Mouse (Mus musculus) liver, adult 2 months (tissue): ENCODE data around the gene Creb3l1.

ENCODE experiments used
- CTCF ChIP-seq: fragments of 200-500 bp; IDR thresholded peaks from 2 replicates; pipeline ENCODE4 v1.5.1; 2011; ENCODE audit warnings: low read depth, low read length, control low read depth
- POLR2A ChIP-seq: fragments of 200-500 bp; IDR thresholded peaks from 2 replicates; pipeline ENCODE4 v1.6.1; 2011; ENCODE audit warnings: low read length, control low read depth; ENCODE audit not compliant: insufficient read depth; ENCODE audit errors: extremely low read depth

DNA sequence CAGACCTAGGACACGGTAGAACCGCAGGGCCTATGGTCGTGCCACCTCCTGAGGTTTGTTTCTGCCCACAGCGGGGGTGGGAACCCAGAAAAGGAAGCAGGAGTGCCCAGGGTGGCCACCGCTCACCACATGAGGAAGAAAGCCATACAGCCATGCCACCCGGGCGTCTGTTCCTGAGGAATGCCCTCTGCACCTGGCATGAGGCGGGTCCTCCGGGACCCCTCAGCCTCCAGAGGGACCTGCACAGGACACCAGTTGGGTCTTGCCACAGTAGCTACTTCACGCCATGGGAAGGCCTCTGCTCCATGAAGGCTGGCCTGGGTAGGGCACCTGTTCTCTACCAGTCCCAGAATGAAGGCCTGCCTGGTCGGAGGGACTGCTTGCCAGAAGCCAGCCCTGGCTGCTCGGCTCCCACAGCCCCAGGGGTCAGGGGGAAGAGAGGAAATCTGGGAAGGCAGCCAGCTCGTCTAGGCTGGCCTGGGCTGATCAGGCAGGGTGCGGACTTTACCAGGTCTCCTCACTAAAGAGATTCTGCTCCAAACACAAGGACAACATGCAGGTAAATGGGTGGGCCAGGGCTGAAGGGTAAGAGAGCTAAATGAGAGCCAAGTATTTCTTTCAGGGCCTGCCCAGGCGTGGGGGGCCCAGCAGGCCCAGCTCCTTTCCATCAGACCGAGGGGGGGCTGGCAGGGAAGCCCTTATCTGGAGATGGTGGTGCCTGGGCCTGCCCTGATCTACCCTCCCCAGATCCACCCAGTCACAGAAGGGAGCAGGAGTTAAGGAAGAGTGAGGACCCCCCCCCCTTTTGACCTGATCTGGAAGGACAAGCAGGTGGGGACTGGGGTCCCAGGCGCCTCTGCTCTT lies 74.7 kb downstream of the Creb3l1 start:
- TF ChIP-seq POLR2A = no peak
- TF ChIP-seq CTCF = no peak
